Mouse (Mus musculus): ENCODE data around the gene Rev1.
A peak's percentile ranks its signal among the peaks of the same experiment; 100 is the strongest.

DNA sequence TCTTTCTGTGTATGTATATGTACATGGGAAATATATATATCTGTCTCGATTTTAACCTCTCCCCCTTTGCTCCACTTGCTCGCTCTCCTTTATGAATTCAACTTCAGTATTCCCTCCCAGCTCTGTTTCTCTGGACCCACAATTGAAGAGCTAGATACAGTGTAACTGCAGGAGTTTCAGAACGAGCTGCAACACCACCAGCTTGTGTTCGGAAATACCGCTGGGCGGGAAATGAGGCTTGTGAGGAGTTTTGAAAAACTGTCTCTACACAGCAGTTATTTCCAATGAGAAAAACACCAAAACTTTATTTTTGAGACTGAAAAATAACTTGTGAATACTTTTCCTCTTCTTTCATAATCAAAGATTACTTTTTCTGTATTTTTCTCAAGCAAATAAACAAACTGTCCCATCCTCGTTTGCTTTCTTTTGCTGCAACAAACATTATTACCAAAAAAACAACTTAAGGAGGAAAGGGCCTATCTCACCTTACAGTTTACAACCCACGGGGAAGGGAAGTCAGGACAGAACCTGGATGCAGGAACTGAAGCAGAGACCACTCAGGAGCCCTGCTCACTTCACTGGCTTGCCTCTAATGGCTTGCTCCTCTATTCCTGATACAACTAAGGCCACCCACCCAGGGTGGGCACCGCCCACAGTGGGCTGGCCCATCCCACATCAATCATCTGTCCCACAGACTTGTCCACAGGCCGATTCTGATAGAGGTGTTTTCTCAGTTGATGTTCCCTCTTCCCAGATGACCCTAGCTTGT lies 1.3 kb upstream of the Rev1 start:
- TF ChIP-seq E2F4 (IDR thresholded peaks at IDR 0.05; ENCODE audit: insufficient replicate concordance, low read depth, low read length) (peak; percentile 94), CTCF (conservative IDR thresholded peaks at IDR 0.05 in 1 of 2, IDR thresholded peaks at IDR 0.05 in 1 of 2; ENCODE audit: low read depth in 2 of 2, low read length in 2 of 2) (no peak), EP300 (IDR thresholded peaks at IDR 0.05; ENCODE audit: low read length) (no peak), BHLHE40 (IDR thresholded peaks at IDR 0.05; ENCODE audit: low read depth, low read length) (0 out of 2 replicates have a peak, but pooled peaks have one; percentile 17)

Measured in CH12.LX (cell line).